In genomic region chr16:55838129-55838509, GRCm38 (mm10) we compare ENCODE assay signal across 9 mouse cellular contexts. TPM values are rescaled to one million over a fixed set of nuclear protein-coding genes. Genes with fewer than 3 reads are reported as not detected.
DNase-seq lines count a peak whose midpoint lies in the region; ATAC-seq lines count a peak whose summit lies in the region.
"Had no signal": no experiment of that assay in that cellular context is flagged by ENCODE, and none has a peak within 500 bp of the region (broad histone marks: within the 10 kb centered on the region; RNA-seq: fewer than 3 reads in every experiment).

No protein-coding gene starts in this region.

- H3K27me3 ChIP-seq in kidney, embryonic 14.5 days (ENCODE audit: control insufficient read depth, insufficient read depth, low read length), result no peaks in the 10 kb centered on the region
- no peaks in the 10 kb centered on the region for H3K27me3 ChIP-seq in hindbrain, embryonic 12.5 days
- H3K27me3 ChIP-seq in midbrain, embryonic 12.5 days, result no peaks in the 10 kb centered on the region
- H3K27me3 ChIP-seq: Patski had no signal

- H3K9me3 ChIP-seq in kidney, embryonic 14.5 days (ENCODE audit: control insufficient read depth, low read length), result no peaks in the 10 kb centered on the region
- no peaks in the 10 kb centered on the region for H3K9me3 ChIP-seq in hindbrain, embryonic 12.5 days (replicated peaks)
- no peaks in the 10 kb centered on the region for H3K9me3 ChIP-seq in midbrain, embryonic 12.5 days

- H3K36me3 ChIP-seq in kidney, embryonic 14.5 days (ENCODE audit: control insufficient read depth, insufficient read depth, low read length), result peaks cover 3% of the 10 kb centered on the region; the same call in 1 of the 2 replicates
- no peaks in the 10 kb centered on the region for H3K36me3 ChIP-seq in hindbrain, embryonic 12.5 days
- no peaks in the 10 kb centered on the region for H3K36me3 ChIP-seq in midbrain, embryonic 12.5 days

- H3K4me3 ChIP-seq in kidney, embryonic 14.5 days (ENCODE audit: low read length), result peak overlapping the region; percentile 61
- peak overlapping the region; percentile 88 for H3K4me3 ChIP-seq in brown adipose tissue, adult 24 weeks (ENCODE audit: insufficient read depth, low read depth, low read length)
- H3K4me3 ChIP-seq in hindbrain, embryonic 12.5 days, result peak overlapping the region; percentile 61
- peak overlapping the region; percentile 62 for H3K4me3 ChIP-seq in midbrain, embryonic 12.5 days

- DNase-seq in kidney, adult 11 months, result no peak
- no peak for DNase-seq in layer of hippocampus, adult 11-12 months (ENCODE audit: low spot score)
- no peak for DNase-seq in embryo, embryonic 10.5 days (ENCODE audit: low spot score)
- no peak for DNase-seq in thymus, postnatal 4 days

- 7% methylated on average over 3 of the region's 3 CpGs for WGBS in kidney, embryonic 14.5 days
- 16% methylated on average over 3 of the region's 3 CpGs for WGBS in hindbrain, embryonic 12.5 days
- 7% methylated on average over 3 of the region's 3 CpGs for WGBS in midbrain, embryonic 12.5 days

- no peak for ATAC-seq in kidney, embryonic 14.5 days (ENCODE audit: low FRiP score, low TSS enrichment)
- no peak for ATAC-seq in hindbrain, embryonic 12.5 days (ENCODE audit: low FRiP score)
- ATAC-seq in midbrain, embryonic 12.5 days (ENCODE audit: low FRiP score, low read depth), result no peak

- no peaks in the 10 kb centered on the region for H3K4me1 ChIP-seq in kidney, embryonic 14.5 days (ENCODE audit: control insufficient read depth, insufficient read depth, low read length)
- 0 out of 2 replicates have a peak, but pooled peaks cover 2% of the 10 kb centered on the region for H3K4me1 ChIP-seq in brown adipose tissue, adult 24 weeks (ENCODE audit: control insufficient read depth, insufficient read depth, insufficient read length, low read length)
- H3K4me1 ChIP-seq in hindbrain, embryonic 12.5 days, result no peaks in the 10 kb centered on the region
- H3K4me1 ChIP-seq in midbrain, embryonic 12.5 days, result 0 out of 2 replicates have a peak, but pooled peaks cover 5% of the 10 kb centered on the region

- peak overlapping the region; percentile 84 for H3K27ac ChIP-seq in kidney, embryonic 14.5 days (ENCODE audit: low read depth, low read length)
- H3K27ac ChIP-seq in brown adipose tissue, adult 24 weeks (replicated peaks; ENCODE audit: low read depth, low read length), result peak overlapping the region; percentile 97
- H3K27ac ChIP-seq in hindbrain, embryonic 12.5 days, result no peak overlapping the region
- H3K27ac ChIP-seq in midbrain, embryonic 12.5 days (replicated peaks), result peak overlapping the region; percentile 65

- H3K4me2 ChIP-seq in kidney, embryonic 14.5 days (replicated peaks; ENCODE audit: low read depth, low read length), result peak overlapping the region; percentile 59
- H3K4me2 ChIP-seq in hindbrain, embryonic 12.5 days (replicated peaks), result peak overlapping the region; percentile 72
- peak overlapping the region; percentile 74 for H3K4me2 ChIP-seq in midbrain, embryonic 12.5 days (replicated peaks)

- peak overlapping the region; percentile 78 for H3K9ac ChIP-seq in kidney, embryonic 14.5 days (ENCODE audit: low read depth, low read length)
- peak overlapping the region; percentile 80 for H3K9ac ChIP-seq in hindbrain, embryonic 12.5 days
- peak overlapping the region; percentile 77 for H3K9ac ChIP-seq in midbrain, embryonic 12.5 days (replicated peaks)

RNA-seq across cellular contexts. Expression of gene Nfkbiz, which starts 0.6 kb away (rescaled TPM):
- polyA plus RNA-seq in kidney, embryonic 14.5 days (2014; fragmentation: Nextera tagmentation; extraction: Ambion mirVana), result 3.9 and 4.4 TPM in 2 replicates
- 4.2 and 6.9 TPM in 2 replicates for polyA plus RNA-seq in brown adipose tissue, adult 24 weeks (2012; ENCODE audit: insufficient read depth, insufficient read length, missing spikeins)
- polyA plus RNA-seq in hindbrain, embryonic 12.5 days (2016; fragmentation: Nextera tagmentation; extraction: Ambion mirVana), result 1.4 and 1.8 TPM in 2 replicates
- 1.5 TPM in 2 replicates for polyA plus RNA-seq in midbrain, embryonic 12.5 days (2016; fragmentation: Nextera tagmentation; extraction: Ambion mirVana)

RNA-seq across cellular contexts. Expression of gene Nxpe3, which starts 57.0 kb away (rescaled TPM):
- 1.1 and 1.3 TPM in 2 replicates for polyA plus RNA-seq in kidney, embryonic 14.5 days (2014; fragmentation: Nextera tagmentation; extraction: Ambion mirVana)
- polyA plus RNA-seq in brown adipose tissue, adult 24 weeks (2012; ENCODE audit: insufficient read depth, insufficient read length, missing spikeins), result 0.17 TPM in 1 of 2 replicates, not detected in the other
- 0.77 and 1.1 TPM in 2 replicates for polyA plus RNA-seq in hindbrain, embryonic 12.5 days (2016; fragmentation: Nextera tagmentation; extraction: Ambion mirVana)
- polyA plus RNA-seq in midbrain, embryonic 12.5 days (2016; fragmentation: Nextera tagmentation; extraction: Ambion mirVana), result 1.0 and 1.1 TPM in 2 replicates
